Mouse (Mus musculus) T-helper 1 cell (primary cell): ENCODE measurements around the gene Klf12.

Experiments
- in situ Hi-C: fragments of 300-600 bp; cut with MboI, MseI; formaldehyde crosslinking; loops from one replicate; pipeline ENCODE4 v1.15.1; 2025; ENCODE audit warnings: high pct_unique_total_duplicates

Gene Klf12

DNA sequence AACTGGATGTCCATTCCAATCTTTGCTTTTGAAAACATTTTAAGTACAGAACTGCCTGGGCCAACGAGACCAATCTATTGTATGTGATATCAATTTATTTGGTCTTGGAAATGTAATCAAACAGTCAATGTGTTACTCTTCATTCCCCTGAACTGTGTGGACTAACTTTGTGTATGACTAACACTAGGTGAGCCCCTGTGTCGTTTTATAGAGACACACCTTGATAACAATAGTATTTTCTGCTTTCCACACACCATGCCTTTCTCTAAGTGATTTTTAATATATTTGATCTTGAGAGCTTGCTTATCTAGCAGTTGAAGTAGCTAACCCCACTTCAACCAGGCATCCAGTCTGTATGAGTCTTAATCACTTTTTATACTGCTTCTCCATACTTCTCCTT, 398.0 kb downstream of the Klf12 start:
- in situ Hi-C loops: no loop called here

DNA sequence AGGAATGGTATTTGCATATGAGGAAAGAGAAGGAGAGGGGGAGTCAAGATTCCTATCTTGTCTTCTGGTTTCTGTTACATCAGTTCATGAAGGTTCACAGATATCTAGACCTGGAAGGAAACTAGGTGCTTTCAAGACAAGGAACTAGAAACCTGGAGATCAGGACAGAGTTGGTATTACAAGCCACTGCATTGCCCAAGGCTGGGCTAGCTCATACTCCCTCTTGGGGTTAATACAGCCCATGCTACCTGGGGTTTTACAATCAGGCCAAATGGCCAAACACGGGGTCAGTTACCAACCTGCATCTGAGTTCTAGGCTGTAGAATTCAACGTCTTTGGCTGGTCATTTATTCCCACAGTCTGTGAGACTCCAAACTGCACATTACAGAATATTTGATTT, 398.9 kb downstream of the Klf12 start:
- in situ Hi-C loops: no loop called here

DNA sequence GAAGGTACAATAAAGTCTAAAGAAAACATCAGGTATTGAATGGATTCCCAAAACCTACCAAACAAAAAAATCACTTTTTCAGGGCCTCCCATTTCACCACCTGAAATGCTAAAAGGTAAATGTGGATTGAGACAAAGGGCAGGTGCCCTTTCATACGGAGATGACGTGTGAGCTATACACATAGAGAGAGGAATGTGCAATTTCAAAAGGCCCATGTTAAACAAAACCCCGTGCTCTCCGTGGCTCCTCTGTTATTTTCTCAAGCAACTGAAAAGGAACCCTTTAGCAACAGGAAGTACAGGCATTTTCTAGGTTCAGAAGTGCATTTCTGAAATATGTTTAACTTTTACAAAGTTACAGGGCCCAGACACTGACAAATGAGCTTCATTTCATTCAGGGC, 399.4 kb downstream of the Klf12 start:
- in situ Hi-C loops: no loop called here

DNA sequence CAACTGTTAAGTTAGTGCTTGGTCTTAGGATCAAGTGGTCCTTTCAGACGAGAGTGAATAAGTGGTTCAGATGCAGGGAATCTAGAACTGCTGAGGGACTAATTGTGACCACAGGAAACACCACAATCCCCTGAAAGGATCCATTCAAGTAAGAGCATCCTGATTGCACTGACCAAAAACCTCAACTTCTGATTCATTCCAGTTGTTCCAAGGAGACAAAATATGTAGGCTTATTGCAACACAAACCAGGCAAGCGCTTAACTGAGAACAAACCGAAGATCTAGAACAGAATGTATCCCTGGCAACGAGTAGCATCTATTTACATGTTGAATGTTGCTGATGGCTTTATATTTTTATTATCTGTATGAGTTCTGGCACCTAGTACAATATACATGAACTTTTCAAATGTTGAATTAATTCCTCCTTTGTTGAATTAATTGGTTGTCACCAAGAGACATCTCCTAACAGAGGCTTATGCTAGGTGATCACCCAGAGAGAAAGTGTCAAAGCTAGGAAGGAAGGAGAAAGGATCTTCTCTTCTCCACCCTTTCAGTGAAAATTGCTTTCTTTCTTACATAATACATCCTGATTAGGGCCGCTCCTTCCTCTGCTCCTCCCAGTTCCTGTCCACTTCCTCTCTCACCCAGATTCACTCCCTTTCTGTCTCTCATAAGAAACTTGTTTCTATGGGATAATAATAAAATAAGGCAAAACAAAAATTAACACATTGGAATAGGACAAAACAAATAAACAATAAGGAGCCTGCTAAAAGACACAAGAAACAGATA, 407.5 kb downstream of the Klf12 start:
- in situ Hi-C loops: no loop called here

DNA sequence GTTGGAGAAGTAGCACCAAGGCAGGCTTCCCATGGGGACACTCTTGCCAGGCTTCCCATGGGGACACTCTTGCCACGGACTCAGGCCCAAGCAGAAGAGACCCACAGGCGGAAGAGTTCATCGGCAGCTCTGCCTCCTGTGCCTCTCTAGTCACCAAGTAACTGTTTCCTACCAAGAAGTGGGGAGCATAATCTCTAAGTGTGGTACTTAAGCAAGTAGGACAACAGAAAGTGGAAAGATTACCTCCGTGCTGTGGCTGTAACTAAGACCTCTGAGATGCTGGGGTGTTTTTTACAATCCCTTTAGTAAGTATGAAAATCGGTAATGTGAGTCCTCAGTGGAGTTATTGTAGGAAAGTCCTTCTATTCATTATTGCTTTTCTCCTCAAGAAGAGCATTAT, 410.8 kb downstream of the Klf12 start:
- in situ Hi-C loops: no loop called here

DNA sequence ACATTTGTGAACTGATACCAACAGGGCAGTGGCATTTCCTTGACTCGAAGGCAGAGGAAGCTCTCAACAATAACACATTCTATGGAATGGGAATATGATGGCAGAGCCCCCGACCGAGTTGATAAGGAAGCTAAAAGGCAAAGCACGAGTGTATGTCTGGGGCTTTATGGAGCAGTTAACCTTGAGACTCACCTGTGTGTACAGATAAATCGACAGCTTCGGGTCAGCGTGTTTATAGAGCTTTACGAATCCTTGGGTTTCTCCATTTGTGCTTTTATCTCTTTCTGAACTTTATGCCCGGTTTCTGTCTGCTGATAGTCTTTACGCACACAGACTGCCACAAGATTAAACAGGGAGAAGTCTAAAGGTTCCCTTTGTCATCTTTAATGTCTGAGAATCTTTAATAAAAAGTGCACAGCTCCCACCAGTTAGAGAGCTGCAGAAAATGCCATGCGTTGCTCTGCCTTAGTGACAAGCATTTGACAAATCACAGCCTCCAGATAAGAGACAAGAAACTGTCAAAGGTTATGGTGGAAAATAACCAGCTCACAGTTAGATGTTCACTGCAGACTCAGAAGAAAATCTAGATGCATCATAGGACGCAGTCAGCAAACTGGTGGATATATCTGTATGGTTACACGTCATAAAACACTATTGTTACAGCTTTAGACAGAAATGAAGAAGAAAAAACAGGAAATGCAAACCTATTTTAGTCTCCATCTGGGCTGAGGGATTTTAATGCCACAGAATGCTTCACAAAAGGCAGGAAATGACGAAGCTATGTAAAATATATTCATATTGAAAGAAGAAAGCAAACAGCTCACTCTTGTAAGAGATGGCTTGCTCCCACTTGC, 428.1 kb downstream of the Klf12 start:
- in situ Hi-C loops: loop anchor here (10.0 kb wide), 1 partner anchor 1472 kb away; no protein-coding TSS in a partner anchor

DNA sequence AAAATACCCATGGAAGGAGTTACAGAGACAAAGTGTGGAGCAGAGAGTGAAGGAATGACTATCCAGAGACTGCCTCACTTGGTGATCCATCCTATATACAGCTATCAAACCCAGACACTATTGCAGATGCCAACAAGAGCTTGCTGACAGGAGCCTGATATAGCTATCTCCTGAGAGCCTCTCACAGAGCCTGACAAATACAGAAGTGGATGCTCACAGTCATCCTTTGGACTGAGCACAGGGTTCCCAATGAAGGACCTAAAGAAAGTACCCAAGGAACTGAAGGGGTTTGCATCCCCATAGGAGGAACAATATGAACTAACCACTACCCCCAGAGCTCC, 430.0 kb downstream of the Klf12 start:
- in situ Hi-C loops: loop anchor here (10.0 kb wide), 1 partner anchor 1470 kb away; no protein-coding TSS in a partner anchor

DNA sequence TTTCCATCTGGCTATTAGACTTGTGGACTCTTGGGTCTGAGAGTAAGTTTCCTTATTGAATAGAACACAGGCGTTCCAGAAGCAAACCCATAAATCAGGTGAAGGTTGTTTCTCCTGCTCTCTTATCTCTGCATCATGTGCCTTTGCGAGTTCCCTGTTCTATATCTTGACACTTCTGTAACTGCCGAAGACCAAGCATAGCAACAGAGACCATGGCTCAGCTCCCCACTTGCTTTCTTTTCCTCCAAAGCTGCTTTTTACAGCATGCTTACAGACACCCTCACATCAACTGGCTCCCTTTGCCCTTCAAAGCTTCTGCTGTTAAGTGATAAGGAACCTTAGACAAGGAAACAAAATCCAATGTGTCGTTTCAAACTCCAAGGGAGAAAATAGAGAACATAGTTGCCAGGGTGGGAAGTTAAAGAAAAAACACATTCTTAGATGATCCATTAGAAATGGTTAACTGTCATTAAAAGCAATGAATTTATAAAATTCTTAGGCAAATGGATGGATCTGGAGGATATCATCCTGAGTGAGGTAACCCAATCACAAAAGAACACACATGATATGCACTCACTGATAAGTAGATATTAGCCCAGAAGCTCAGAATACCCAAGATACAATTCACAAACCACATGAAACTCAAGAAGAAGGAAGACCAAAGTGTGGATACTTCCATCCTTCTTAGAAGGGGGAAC, 430.6 kb downstream of the Klf12 start:
- in situ Hi-C loops: loop anchor here (10.0 kb wide), 1 partner anchor 1469 kb away; no protein-coding TSS in a partner anchor

DNA sequence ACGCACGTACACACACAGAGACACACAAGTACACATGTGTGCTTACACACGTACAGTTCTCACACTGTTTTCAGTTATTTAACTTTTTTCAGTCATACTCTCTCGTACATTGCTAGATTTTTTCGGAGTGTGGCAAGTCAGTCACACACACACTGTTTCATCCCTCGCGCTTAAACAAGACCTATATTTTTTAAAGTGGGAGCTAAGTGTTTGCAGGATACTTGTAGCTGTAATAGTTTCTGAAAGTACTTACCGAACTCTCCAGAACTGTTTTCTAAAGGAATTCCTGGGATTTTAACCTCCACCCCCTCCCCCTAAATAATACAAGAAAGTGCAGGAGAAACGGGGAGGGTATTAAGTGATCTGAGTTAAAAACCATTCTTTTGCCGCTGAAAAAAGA, 434.1 kb downstream of the Klf12 start:
- in situ Hi-C loops: loop anchor here (10.0 kb wide), 1 partner anchor 1466 kb away; no protein-coding TSS in a partner anchor

DNA sequence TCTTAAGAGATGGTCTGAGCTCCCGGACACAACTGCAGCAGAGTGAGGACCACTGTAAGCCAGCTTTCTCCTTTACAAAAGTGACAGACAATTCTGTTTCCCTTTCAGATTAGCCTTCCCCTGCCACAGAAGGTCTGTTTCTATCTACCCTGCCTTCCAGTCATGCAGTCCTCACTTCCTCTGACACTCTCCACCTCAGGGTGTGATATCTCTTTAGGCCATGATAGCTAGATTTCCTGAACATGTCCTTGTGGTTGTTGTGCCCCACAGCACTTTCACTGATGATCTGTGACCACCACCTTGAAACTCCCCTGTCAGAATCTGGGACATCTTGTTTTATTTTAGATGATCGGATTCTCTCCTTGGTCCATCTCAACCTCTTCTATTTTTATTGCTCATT, 437.0 kb downstream of the Klf12 start:
- in situ Hi-C loops: loop anchor here (5.0 kb wide), 1 partner anchor 55 kb away; no protein-coding TSS in a partner anchor

DNA sequence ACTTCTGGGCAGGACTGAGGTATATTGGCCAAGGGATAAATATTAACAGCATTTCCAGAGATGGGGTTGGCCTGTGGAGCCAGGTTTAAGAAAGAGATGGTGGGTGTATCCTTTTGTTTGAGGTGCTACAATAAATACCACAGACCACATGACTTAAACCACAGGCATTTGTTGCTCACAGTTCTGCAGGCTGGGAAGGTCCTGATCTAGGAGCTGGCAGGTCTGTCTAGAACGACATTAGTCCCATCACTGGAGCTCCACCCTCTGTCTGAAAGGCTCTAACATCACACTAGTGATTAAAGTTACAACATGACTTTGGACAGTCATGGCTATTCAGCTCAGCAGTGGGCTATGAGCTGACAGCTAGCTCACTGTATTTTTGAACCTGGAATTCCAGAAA, 457.8 kb downstream of the Klf12 start:
- in situ Hi-C loops: no loop called here
